Mouse (Mus musculus) lung, postnatal 25 days (tissue): ENCODE data around the gene Pde9a.

Source experiments
- DNase-seq: peaks from one replicate; pipeline ENCODE4 v3.0.0; 2022; ENCODE audit warnings: low spot score

Gene Pde9a

GRCm38 (mm10) chr17:31389432-31390050, 3.5 kb downstream of the Pde9a start:
- no peak for DNase-seq

GRCm38 (mm10) chr17:31391462-31391861, 5.5 kb downstream of the Pde9a start:
- peak; percentile 48 for DNase-seq

GRCm38 (mm10) chr17:31392041-31392440, 6.0 kb downstream of the Pde9a start:
- DNase-seq: no peak

- DNase-seq: no peak
Observed at GRCm38 (mm10) chr17:31393811-31394210, 7.8 kb downstream of the Pde9a start.

- DNase-seq: no peak
Observed at GRCm38 (mm10) chr17:31400294-31400693, 14.3 kb downstream of the Pde9a start.

GRCm38 (mm10) chr17:31401160-31401559, 15.2 kb downstream of the Pde9a start:
- no peak for DNase-seq

GRCm38 (mm10) chr17:31402713-31403112, 16.7 kb downstream of the Pde9a start:
- no peak for DNase-seq

- DNase-seq: no peak
Observed at GRCm38 (mm10) chr17:31405694-31406227, 19.8 kb downstream of the Pde9a start.

GRCm38 (mm10) chr17:31409741-31410350, 23.8 kb downstream of the Pde9a start:
- DNase-seq: peak; percentile 48

GRCm38 (mm10) chr17:31415258-31415657, 29.2 kb downstream of the Pde9a start:
- DNase-seq: no peak

GRCm38 (mm10) chr17:31418804-31419597, 33.0 kb downstream of the Pde9a start:
- no peak for DNase-seq

- DNase-seq: no peak
Observed at GRCm38 (mm10) chr17:31419598-31419950, 33.6 kb downstream of the Pde9a start.

GRCm38 (mm10) chr17:31419995-31420394, 34.0 kb downstream of the Pde9a start:
- DNase-seq: no peak

GRCm38 (mm10) chr17:31420658-31421057, 34.6 kb downstream of the Pde9a start:
- DNase-seq: no peak

- DNase-seq: no peak
Observed at GRCm38 (mm10) chr17:31422381-31422780, 36.4 kb downstream of the Pde9a start.

- no peak for DNase-seq
Observed at GRCm38 (mm10) chr17:31423020-31423419, 37.0 kb downstream of the Pde9a start.

- DNase-seq: no peak
Observed at GRCm38 (mm10) chr17:31424358-31424757, 38.3 kb downstream of the Pde9a start.

GRCm38 (mm10) chr17:31424798-31425197, 38.8 kb downstream of the Pde9a start:
- DNase-seq: no peak

GRCm38 (mm10) chr17:31425827-31426698, 40.1 kb downstream of the Pde9a start:
- no peak for DNase-seq

- DNase-seq: no peak
Observed at GRCm38 (mm10) chr17:31429402-31429801, 43.4 kb downstream of the Pde9a start.

- no peak for DNase-seq
Observed at GRCm38 (mm10) chr17:31432878-31433281, 46.9 kb downstream of the Pde9a start.

GRCm38 (mm10) chr17:31433401-31433928, 47.5 kb downstream of the Pde9a start:
- DNase-seq: no peak
